Mouse (Mus musculus) neural tube, embryonic 12.5 days (tissue): ENCODE results near the gene Gstz1. TPM values are rescaled to one million over a fixed set of nuclear protein-coding genes. Genes with fewer than 3 reads are reported as not detected.

ENCODE experiments used
- ATAC-seq: fragments of 200-750 bp; cut with Nextera tagmentation; 2 replicates; pipeline ENCODE4 v1.8.0; 2017; ENCODE audit warnings: low read depth, mild to moderate bottlenecking, moderate TSS enrichment, moderate library complexity; ENCODE audit not compliant: low FRiP score
- H3K27ac ChIP-seq: fragments of 300-500 bp; sonication (generic); 2 replicates; pipeline ENCODE4 v1.5.1; 2016
- H3K27me3 ChIP-seq: fragments of 300-500 bp; sonication (generic); replicated peaks from 2 replicates; pipeline ENCODE4 v1.6.1; 2016; ENCODE audit warnings: mild to moderate bottlenecking
- H3K36me3 ChIP-seq: fragments of 300-500 bp; sonication (generic); 2 replicates; pipeline ENCODE4 v1.6.1; 2016; ENCODE audit warnings: mild to moderate bottlenecking
- H3K4me1 ChIP-seq: fragments of 300-500 bp; sonication (generic); 2 replicates; pipeline ENCODE4 v1.6.1; 2016
- H3K4me2 ChIP-seq: fragments of 300-500 bp; sonication (generic); replicated peaks from 2 replicates; pipeline ENCODE4 v1.6.1; 2016; ENCODE audit warnings: mild to moderate bottlenecking
- H3K4me3 ChIP-seq: fragments of 300-500 bp; sonication (generic); 2 replicates; pipeline ENCODE4 v1.5.1; 2016
- H3K9ac ChIP-seq: fragments of 300-500 bp; sonication (generic); 2 replicates; pipeline ENCODE4 v1.6.1; 2016; ENCODE audit warnings: mild to moderate bottlenecking
- H3K9me3 ChIP-seq: fragments of 300-500 bp; sonication (generic); 2 replicates; pipeline ENCODE4 v1.6.1; 2016; ENCODE audit warnings: mild to moderate bottlenecking
- WGBS: fragments of 180-500 bp; shearing (Covaris S2); methylation state at CpG from one replicate; pipeline ENCODE4 v1.1.7; 2016; 5-methylcytosine and 5-hydroxymethylcytosine counted together
- polyA plus RNA-seq: library from polyadenylated mRNA; unstranded; fragments of >200 nt; fragmentation: Nextera tagmentation; extraction: Ambion mirVana; gene quantifications from 2 replicates; pipeline ENCODE4 v1.2.1, GENCODE M21; 2016

Gstz1 gene
- 24.6 and 29.7 TPM in 2 replicates for polyA plus RNA-seq

DNA sequence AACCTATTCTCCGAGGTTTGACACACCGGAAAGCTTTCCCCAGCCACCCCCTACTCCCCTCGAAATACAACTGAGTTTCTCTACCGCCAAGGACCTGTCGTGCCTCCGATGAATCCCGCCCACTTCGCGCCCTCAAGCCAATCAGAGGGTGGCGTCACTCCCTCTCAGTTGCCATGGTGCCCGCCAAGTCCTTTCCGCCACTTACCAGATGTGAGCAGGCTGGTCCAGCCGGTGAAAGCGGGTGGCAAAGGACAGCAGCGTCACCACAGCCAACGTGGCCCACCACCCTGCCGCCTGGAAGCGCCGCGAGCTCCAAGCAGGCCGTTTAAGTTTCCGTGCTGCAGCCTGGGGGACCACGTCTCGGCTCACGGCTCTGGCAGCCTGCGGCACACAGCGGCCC, at the start of gene Gstz1:
TSS of gene Gstz1 (plus strand) at position 200 of the 400 bp plus-strand sequence.
- Histone ChIP-seq H3K9me3 (no peaks in the 10 kb centered on the region; the same call in 1 of the 2 replicates), H3K4me2 (peak within 1 kb of the TSS; percentile 69), H3K4me1 (peaks cover 12% of the 10 kb centered on the region; the same call in 1 of the 2 replicates), H3K36me3 (peaks cover 7% of the 10 kb centered on the region), H3K27ac (peak within 1 kb of the TSS; percentile 84), H3K27me3 (no peaks in the 10 kb centered on the region), H3K4me3 (peak within 1 kb of the TSS; percentile 86), H3K9ac (peak within 1 kb of the TSS; percentile 73)
- peak; percentile 93 for ATAC-seq
- WGBS = under 1% methylated on average over 27 of the region's 27 CpGs

- ATAC-seq = no peak
- Histone ChIP-seq H3K9ac (no peak overlapping the region), H3K4me3 (no peak overlapping the region), H3K9me3 (no peaks in the 10 kb centered on the region), H3K36me3 (no peaks in the 10 kb centered on the region), H3K27me3 (peaks cover 28% of the 10 kb centered on the region), H3K27ac (no peak overlapping the region), H3K4me2 (no peak overlapping the region), H3K4me1 (peaks cover 11% of the 10 kb centered on the region)
- WGBS = 86% methylated on average over 4 of the region's 4 CpGs
These were observed 46.6 kb upstream of the Gstz1 start for GRCm38 (mm10) chr12:87100331-87100730.

- ATAC-seq = peak; percentile 44; the same call in 1 of the 2 replicates
- no peaks in the 10 kb centered on the region for H3K36me3 ChIP-seq
- no peaks in the 10 kb centered on the region for H3K9me3 ChIP-seq
- peak within 1 kb of the TSS; percentile 19 for H3K4me3 ChIP-seq
- H3K4me2 ChIP-seq = peak within 1 kb of the TSS; percentile 59
- no peak within 1 kb of the TSS for H3K27ac ChIP-seq
- H3K27me3 ChIP-seq = peaks cover 28% of the 10 kb centered on the region
- WGBS = 3% methylated on average over 32 of the region's 32 CpGs
- peaks cover 12% of the 10 kb centered on the region for H3K4me1 ChIP-seq
- H3K9ac ChIP-seq = no peak within 1 kb of the TSS
These were observed 44.8 kb upstream of the Gstz1 start, which contains the start of gene Ngb for GRCm38 (mm10) chr12:87102165-87102631. TSS of gene Ngb (minus strand) at chr12:87102539.

- no peaks in the 10 kb centered on the region for H3K9me3 ChIP-seq
- WGBS = 95% methylated on average over 4 of the region's 4 CpGs
- H3K27me3 ChIP-seq = peaks cover 28% of the 10 kb centered on the region
- ATAC-seq = no peak
- H3K27ac ChIP-seq = no peak overlapping the region
- H3K9ac ChIP-seq = no peak overlapping the region
- peaks cover 17% of the 10 kb centered on the region for H3K4me1 ChIP-seq
- H3K4me3 ChIP-seq = no peak overlapping the region
- H3K36me3 ChIP-seq = peaks cover 5% of the 10 kb centered on the region; the same call in 1 of the 2 replicates
- H3K4me2 ChIP-seq = no peak overlapping the region
These were observed 43.5 kb upstream of the Gstz1 start for GRCm38 (mm10) chr12:87103471-87103870.

GRCm38 (mm10) chr12:87104796-87105195, 42.2 kb upstream of the Gstz1 start:
- ATAC-seq = no peak
- 94% methylated on average over 4 of the region's 4 CpGs for WGBS
- Histone ChIP-seq H3K36me3 (peaks cover 12% of the 10 kb centered on the region; the same call in 1 of the 2 replicates), H3K9me3 (no peaks in the 10 kb centered on the region), H3K27ac (no peak overlapping the region), H3K4me2 (no peak overlapping the region), H3K9ac (no peak overlapping the region), H3K4me1 (peaks cover 17% of the 10 kb centered on the region), H3K4me3 (no peak overlapping the region), H3K27me3 (peaks cover 28% of the 10 kb centered on the region)

DNA sequence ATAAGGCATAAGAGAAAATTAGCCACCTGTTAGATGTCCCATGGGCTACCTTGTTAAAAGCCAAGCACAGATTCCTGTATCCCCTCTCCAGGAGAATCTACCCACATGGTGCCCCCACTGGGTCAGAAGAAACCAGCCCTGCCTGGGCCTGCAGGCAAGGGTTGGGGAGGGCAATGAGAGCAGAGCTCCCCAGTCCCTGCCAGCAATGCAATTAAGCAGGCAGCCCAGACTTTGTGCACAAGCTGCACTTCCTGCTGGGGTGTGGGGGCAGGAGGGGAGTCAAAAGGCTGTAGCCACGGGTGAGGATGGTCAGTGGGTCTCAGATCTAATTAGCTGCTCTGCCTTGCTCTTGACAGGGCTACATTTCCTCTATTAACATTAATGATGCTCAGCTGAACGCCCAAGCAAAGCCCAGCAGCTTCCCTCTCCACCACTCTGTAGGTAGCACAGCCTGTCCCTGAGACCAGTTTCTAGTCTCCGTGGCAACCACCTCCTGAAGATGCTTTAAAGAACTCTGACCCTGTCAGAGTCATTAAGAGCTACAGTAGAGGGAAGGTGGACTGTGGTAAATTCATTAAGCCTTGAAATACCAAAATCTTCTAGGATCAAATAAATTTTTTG, 39.5 kb upstream of the Gstz1 start:
- no peak for ATAC-seq
- Histone ChIP-seq H3K27ac (no peak overlapping the region), H3K4me2 (no peak overlapping the region), H3K36me3 (peaks cover 30% of the 10 kb centered on the region), H3K4me1 (peaks cover 8% of the 10 kb centered on the region), H3K9me3 (no peaks in the 10 kb centered on the region), H3K9ac (no peak overlapping the region), H3K4me3 (no peak overlapping the region), H3K27me3 (peaks cover 6% of the 10 kb centered on the region)
- WGBS = 33% methylated on average over 3 of the region's 3 CpGs

- no peaks in the 10 kb centered on the region for H3K4me1 ChIP-seq
- no peak overlapping the region for H3K9ac ChIP-seq
- ATAC-seq = no peak
- H3K4me2 ChIP-seq = no peak overlapping the region
- no peak overlapping the region for H3K27ac ChIP-seq
- H3K36me3 ChIP-seq = peaks cover 31% of the 10 kb centered on the region
- no peak overlapping the region for H3K4me3 ChIP-seq
- no peaks in the 10 kb centered on the region for H3K9me3 ChIP-seq
- H3K27me3 ChIP-seq = no peaks in the 10 kb centered on the region
- 94% methylated on average over 4 of the region's 4 CpGs for WGBS
These were observed 24.9 kb upstream of the Gstz1 start for GRCm38 (mm10) chr12:87121918-87122589.

- no peaks in the 10 kb centered on the region for H3K9me3 ChIP-seq
- no peak overlapping the region for H3K27ac ChIP-seq
- no peak for ATAC-seq
- H3K36me3 ChIP-seq = peaks cover 28% of the 10 kb centered on the region
- no peaks in the 10 kb centered on the region for H3K4me1 ChIP-seq
- H3K27me3 ChIP-seq = no peaks in the 10 kb centered on the region
- H3K4me3 ChIP-seq = no peak overlapping the region
- H3K9ac ChIP-seq = no peak overlapping the region
- WGBS = 78% methylated on average over 4 of the region's 4 CpGs
- H3K4me2 ChIP-seq = no peak overlapping the region
These were observed 19.7 kb upstream of the Gstz1 start for GRCm38 (mm10) chr12:87127256-87127655.

DNA sequence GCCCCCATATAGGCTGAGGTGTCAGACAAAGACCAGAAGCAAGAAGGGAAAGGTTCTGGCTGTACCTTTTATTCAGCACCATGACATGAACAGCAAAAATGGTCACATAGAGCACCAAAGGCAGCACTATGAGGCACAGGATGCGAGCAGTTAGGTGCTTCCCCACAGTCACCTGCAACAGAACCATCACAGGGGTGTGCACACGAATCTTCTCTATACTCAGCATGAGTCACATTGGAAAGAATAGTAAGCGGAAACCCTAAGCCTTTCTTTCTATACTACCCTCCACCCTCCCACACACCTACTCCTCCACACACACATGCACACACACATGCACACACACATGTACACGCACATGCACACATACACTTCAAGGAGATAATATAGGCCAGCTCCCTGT, 16.7 kb upstream of the Gstz1 start:
- Histone ChIP-seq H3K27me3 (no peaks in the 10 kb centered on the region), H3K9me3 (no peaks in the 10 kb centered on the region), H3K4me1 (no peaks in the 10 kb centered on the region), H3K36me3 (peaks cover 20% of the 10 kb centered on the region), H3K27ac (no peak overlapping the region), H3K4me3 (no peak overlapping the region), H3K9ac (no peak overlapping the region), H3K4me2 (no peak overlapping the region)
- 89% methylated on average over 4 of the region's 4 CpGs for WGBS
- ATAC-seq = no peak

DNA sequence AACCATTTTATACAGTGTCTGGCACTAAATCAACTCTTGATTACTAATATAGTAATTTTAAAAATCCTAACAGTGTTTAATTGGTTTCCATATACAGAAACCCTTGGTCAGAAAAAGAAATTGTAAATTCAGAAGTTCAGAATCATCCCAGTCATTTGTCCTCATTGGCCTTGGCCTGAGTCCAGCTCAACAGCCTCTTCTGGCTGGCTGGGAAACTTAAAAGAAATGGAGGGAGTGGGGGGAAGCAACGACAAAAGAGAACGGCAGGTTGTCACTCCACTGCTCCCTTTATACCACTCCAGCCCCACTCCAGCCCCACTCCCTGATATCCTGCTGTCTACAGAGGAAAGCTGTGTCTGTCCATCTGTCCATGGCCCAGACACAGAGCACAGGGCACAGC, 15.8 kb upstream of the Gstz1 start:
- H3K27ac ChIP-seq = no peak overlapping the region
- ATAC-seq = no peak

GRCm38 (mm10) chr12:87131619-87132018, 15.3 kb upstream of the Gstz1 start:
- H3K9me3 ChIP-seq = no peaks in the 10 kb centered on the region
- no peak overlapping the region for H3K4me3 ChIP-seq
- WGBS = 70% methylated on average over 3 of the region's 3 CpGs
- ATAC-seq = no peak
- no peaks in the 10 kb centered on the region for H3K27me3 ChIP-seq
- H3K36me3 ChIP-seq = peaks cover 21% of the 10 kb centered on the region; the same call in 1 of the 2 replicates
- no peak overlapping the region for H3K9ac ChIP-seq
- no peak overlapping the region for H3K27ac ChIP-seq
- no peak overlapping the region for H3K4me2 ChIP-seq
- H3K4me1 ChIP-seq = no peaks in the 10 kb centered on the region

More for the DNA sequence above, 15.8 kb upstream of the Gstz1 start:
- Histone ChIP-seq H3K4me3 (no peak overlapping the region), H3K27me3 (no peaks in the 10 kb centered on the region), H3K36me3 (peaks cover 21% of the 10 kb centered on the region; the same call in 1 of the 2 replicates), H3K9me3 (no peaks in the 10 kb centered on the region), H3K4me1 (no peaks in the 10 kb centered on the region), H3K4me2 (no peak overlapping the region), H3K9ac (no peak overlapping the region)
- 89% methylated on average over 2 of the region's 2 CpGs for WGBS

DNA sequence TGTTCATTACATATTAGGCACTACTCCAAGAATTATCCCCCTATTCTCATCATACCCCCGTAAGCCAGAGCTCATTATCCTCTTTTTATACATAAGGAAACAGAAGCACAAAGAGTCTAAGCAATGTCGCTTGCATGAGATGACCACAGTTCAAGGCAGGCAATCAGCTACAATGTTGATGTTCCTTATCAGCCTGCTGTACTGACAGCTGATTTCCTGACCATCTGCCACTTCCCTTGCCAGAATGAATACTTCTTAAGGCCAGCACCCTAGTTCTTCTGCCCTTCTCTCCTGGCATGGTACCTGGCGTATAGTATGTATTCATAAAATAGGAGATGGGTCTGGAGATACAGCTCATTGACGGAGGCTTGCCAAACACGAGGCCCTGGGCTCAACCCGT, 14.8 kb upstream of the Gstz1 start:
- H3K36me3 ChIP-seq = peaks cover 27% of the 10 kb centered on the region; the same call in 1 of the 2 replicates
- WGBS = 95% methylated on average over 6 of the region's 6 CpGs
- no peak overlapping the region for H3K4me2 ChIP-seq

More for the DNA sequence above, 14.8 kb upstream of the Gstz1 start:
- H3K4me1 ChIP-seq = no peaks in the 10 kb centered on the region
- no peak overlapping the region for H3K27ac ChIP-seq
- no peak overlapping the region for H3K4me3 ChIP-seq
- ATAC-seq = no peak
- no peaks in the 10 kb centered on the region for H3K27me3 ChIP-seq
- no peak overlapping the region for H3K9ac ChIP-seq
- H3K9me3 ChIP-seq = no peaks in the 10 kb centered on the region
